Mouse (Mus musculus): ENCODE data around the gene Cartpt. TPM values are rescaled to one million over a fixed set of nuclear protein-coding genes. Genes with fewer than 3 reads are reported as not detected.
"Not testable (repeated sequence)": the region's sequence is repeated elsewhere in the genome, so short reads cannot be mapped to it uniquely, and the experiment has no call there.

Cartpt gene
- total RNA-seq (2021) = not detected

DNA sequence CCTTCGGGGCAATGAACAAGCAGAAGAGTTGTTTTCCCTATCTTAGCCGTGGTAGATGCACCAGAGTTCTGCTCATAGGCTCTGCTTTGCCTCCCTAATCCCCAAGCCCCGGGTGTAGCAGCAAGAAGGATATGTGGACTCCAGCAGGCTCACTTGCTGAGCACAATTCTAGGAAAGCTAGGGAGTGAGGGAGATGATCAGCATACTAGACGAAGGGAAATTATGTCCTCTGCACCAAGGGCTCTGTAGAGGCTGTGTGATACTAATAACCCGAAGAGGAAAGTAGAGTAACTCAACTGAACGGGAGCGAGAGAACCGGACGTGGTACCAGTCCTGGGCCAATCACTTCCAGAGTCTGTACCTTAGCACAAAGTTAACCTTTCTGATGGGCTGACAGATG, at the start of gene Cartpt:
Gene Cartpt (minus strand): TSS at position 127 of the 400 bp plus-strand sequence.
- intact Hi-C loops (cut with DNase I) = no loop called here
- no peak for DNase-seq

DNA sequence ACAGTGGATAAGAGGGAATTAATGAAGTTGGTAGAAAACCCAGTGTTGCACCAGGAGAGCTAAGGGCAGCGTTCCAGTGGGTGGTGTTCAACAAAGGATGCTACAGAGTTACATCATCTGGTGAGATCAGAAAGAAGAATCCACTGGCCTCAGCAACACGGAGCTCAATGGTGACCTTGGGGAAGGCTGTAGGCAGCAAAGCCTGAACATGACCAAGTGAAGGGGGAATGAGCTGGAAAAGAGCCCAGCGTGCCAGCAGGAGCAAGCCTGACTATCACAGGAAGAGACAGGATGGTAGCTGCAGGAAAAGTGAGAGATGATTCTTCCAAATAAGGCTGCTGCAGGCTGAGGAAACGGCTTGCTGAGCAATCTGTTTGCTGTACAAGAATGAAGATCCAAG, 46.5 kb upstream of the Cartpt start:
- intact Hi-C loops (cut with DNase I) = no loop called here
- no peak for DNase-seq

DNA sequence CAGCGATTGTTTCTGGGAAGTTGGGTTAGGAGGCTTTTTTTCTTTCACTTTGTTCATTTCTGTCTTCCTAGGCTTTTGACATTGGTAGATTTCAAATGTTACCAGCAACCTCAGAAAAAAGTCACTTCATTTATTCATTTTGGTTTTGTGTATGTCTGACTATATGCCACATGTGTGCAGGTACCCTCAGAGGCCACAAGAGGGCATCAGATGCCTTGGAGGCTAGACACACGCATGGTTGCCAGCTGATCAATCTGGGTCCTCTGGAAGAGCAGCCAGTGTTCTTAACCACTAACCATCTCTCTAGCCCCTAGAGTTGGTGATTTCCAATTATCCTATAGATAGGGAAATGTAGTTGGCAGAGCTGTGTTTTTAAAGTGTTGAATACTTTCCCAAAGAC, 42.6 kb upstream of the Cartpt start:
- intact Hi-C loops (cut with DNase I) = no loop called here
- DNase-seq = no peak

DNA sequence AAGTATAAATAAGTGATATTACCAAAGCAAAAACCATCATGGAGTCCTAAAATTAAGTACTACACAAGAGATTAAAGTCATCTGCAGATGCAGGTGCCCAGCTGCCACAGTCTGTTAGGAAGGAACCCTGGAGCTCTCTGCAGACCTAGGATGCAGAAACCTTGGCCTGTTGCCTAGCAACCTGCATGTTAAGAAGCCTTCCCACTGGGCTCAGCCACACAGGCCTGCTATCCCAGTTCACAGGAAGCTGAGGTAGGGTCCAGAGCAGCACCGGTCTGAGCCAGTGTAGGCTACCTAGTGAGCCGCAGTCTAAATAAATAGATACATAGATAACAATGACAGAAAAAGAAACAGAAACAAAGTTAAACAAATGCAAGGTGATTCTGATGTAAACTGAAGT, 39.7 kb upstream of the Cartpt start:
- intact Hi-C loops (cut with DNase I) = no loop called here
- no peak for DNase-seq

DNA sequence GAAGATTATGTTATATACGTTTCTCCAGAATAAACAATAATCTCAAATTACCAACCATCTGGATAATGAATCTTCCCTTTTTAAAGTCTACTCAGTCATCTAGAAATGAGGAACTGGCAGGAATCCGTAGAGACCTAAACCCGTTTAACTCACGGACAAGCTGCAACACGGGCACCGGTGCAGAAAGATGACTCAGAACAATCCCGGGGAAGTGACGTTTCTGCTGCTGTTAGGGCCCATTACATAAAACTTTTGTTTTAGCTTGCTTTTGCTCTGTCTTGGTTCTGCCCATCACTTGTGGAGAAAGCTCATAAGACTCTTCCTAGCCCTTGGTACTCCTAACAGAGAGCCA, 38.4 kb upstream of the Cartpt start:
- no peak for DNase-seq
- intact Hi-C loops (cut with DNase I) = no loop called here

DNA sequence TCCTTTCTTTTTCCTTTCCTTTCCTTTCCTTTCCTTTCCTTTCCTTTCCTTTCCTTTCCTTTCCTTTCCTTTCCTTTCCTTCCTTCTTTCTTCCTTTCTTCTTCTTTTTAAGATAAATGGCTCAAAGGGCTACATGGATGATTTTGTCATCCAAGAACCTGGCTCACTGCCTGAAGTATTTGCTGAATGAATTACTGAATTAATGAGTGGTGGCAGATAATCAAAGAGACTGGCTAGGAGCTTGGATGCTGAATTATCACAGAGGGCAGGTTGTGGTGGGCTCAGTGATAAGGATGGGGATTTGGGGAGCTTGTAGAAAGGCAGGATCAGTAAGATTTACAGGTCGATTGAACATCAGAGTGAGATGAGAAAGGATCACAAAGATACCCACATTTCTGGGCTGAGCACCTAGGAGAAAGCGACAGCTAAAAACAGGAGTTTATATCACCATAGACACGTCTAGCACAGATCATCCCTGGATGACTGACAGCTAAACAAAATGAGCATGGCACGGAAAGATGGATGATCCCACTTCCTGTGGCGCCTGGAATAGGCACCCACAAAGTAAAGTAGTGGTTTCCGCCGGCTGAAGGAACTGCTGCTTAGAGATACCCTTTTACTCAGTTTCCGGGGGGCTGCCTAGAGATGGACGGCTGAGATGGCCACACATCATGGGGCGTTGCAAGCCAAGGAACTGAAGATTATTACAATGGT, 37.9 kb upstream of the Cartpt start:
- no peak for DNase-seq
- intact Hi-C loops (cut with DNase I) = no loop called here

DNA sequence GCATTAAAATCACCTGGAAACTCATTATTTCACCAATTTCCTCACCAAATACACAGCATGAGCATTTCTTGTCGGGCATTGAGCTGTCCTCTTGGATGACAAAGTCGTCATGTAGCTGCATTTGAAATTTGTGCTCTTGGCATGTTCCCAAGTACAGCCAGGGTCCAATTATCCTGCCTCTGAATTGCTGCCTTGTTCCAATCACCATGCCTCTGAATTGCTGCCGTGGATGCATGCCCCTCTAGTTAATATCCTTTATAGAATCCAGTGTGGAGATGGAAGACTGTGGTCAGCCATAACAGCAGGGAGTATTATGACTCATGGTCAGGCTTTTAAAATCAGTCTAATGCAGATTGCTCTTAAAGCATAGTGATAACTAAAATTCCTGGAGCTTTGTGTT, 36.9 kb upstream of the Cartpt start:
- no peak for DNase-seq
- intact Hi-C loops (cut with DNase I) = no loop called here

DNA sequence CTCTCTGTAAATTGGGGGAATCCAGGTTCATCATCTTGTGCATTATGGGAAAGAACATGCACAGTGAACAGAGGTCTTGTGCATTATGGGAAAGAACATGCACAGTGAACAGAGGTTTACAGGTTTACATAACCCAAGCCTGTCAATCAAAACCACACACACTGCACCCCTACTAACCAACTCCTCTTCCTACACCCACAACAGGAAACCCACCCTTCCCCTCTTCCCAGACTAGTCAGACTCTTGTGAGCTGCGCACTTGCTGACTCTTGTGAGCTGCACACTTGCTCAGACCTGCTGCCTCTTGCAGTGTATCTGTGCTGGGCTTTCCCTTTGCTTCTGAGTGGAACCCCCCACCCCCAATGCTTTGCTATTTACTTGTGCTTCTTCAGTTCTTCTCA, 31.5 kb upstream of the Cartpt start:
- DNase-seq = no peak
- intact Hi-C loops (cut with DNase I) = no loop called here

DNA sequence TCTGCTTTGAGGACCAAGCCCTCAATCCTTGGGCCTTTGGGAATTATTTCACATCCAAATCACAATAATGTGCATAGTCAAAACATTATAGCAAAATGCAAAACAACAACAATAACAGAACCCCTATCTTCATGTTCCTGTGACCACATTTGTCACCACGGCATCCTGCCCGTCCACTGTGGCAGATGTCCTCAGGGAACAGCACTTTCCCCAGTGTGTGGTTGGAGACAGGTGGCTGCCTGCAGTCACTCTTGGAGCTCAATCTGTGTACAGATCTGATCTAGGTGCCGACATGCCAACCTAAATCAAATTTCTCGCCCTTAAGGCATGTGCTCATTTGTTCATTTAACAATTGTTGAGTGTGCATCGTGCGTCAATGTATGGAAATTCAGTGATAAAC, 30.6 kb upstream of the Cartpt start:
- no peak for DNase-seq
- intact Hi-C loops (cut with DNase I) = no loop called here

DNA sequence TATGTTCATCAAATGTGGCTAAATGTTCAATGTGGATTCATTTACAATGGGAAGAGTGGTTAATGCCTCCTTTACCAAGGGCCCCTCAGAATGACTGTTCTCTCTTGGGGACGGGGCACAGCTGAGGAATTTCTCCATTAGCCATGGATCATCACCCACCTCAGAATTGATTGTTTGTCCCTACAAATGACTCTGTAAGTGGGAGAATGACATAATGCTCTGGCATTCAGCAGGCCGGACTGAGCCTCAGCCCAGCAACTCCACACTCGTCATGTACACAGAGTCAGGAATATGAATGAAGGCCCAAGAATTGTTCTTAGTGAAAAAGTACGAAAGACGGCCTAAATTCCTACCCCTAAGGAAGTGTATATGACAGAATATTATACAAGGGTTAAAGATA, 25.4 kb upstream of the Cartpt start:
- intact Hi-C loops (cut with DNase I) = no loop called here
- no peak for DNase-seq

DNA sequence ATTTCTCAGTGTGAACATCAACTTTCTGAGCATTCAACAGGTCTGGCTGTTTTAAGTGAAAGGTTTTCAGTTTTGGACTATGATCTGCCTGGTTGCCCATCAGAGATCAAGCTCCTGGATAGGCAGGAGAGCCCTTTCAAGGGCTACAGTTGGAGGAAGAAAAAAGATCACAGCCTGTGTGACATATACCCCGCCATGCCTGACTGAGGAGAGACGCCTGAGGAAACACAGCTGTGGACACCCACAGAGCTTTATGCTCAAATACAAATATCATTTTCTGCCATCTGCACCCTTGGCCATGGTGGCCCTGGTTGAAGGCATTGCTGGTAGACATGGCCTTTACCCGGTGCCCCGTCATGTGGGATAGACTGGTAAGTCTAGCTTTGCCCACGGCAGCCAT, 14.7 kb upstream of the Cartpt start:
- no peak for DNase-seq
- intact Hi-C loops (cut with DNase I) = no loop called here

DNA sequence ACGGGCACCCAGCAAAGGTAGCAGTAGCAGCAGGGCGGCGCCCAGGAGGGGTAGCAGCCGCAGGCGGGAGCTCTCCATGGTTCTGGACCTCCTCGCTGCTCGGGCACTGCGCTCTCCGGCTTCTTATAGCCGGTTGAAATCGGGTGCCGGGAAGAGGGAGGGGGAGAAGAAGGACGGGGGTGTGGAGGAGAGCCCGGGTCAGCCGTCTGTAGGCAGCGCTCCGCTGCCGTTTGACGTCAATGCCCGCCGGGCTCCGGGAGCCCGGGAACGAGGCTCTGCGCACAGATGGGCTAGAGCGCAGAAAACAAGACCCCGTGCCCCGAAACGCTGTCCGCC, 366 bp downstream of the Cartpt start:
- intact Hi-C loops (cut with DNase I) = no loop called here
- peak; percentile 29 to 39 for DNase-seq

DNA sequence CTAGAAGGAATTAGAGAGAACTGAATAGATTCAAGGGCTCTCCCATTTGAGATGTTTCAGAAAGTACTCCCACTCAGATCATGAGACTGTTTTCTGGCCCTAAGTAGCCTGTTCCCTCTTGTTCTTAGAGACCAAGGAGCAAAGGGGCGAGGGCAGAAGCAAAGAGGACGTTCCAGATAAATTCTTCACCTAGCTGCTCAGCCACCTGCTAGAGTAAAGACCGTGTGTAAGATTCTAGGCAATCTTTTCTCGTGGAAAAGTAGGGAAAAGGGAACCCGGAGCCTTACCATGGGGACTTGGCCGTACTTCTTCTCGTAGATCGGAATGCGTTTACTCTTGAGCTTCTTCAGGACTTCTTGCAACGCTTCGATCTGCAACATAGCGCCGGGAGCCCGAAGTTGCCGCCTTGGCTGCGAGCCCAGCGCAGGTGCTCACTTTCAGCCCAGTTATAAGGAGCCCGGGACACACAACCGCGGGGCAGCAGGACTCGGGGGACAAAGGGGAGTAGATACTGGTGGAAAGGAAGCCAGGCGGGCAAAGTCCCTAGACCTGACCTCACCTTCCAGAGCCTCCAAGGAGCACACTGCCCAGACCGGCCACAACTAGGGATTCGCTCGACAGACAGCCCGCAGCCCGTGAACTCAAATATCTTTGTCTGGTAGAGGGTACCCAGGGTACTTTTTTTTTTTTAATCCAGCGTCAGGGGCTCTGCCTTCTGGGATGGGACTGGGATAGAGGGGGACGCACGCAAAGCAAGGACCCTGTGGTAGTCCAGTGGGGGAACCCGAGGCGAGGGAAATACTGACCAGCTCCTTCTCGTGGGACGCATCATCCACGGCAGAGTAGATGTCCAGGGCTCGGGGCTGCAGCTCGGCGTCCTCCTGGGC, 978 bp downstream of the Cartpt start:
- no peak for DNase-seq
- intact Hi-C loops (cut with DNase I) = no loop called here

DNA sequence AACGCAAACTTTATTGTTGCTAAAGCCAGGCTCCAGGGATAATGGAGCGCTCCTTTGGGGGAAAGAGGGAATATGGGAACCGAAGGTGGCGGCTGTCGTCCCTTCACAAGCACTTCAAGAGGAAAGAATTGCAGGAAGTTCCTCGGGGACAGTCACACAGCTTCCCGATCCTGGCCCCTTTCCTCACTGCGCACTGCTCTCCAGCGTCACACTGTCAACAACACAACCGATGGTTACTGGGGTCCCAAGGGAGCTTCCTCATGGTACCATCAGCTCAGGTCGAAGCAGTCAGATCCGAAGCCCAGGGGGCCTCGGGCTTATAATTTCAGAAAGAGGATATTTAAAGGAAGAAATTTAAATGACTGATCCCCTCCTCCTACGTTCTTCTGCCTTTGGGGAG, 2.1 kb downstream of the Cartpt start:
- intact Hi-C loops (cut with DNase I) = no loop called here
- no peak for DNase-seq

DNA sequence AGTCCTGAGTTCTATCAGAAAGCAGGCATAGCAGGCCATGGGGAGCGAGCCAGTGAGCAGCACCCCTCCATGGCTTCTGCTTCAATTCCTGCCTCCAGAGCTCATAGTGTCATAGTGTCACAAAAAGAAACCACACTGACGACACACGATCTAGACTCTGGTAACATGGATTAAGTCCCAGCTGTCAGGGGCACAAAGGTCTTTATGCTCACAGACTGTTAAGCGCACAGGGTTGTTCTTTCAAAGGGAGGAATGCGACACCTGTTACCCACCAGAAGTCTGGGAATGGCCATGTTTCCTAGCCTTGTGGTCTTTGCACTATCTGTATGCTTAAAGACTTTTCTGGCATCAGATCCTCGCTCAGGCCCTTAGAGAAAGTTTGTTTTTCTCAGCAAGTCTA, 15.3 kb downstream of the Cartpt start:
- no peak for DNase-seq
- intact Hi-C loops (cut with DNase I) = no loop called here

DNA sequence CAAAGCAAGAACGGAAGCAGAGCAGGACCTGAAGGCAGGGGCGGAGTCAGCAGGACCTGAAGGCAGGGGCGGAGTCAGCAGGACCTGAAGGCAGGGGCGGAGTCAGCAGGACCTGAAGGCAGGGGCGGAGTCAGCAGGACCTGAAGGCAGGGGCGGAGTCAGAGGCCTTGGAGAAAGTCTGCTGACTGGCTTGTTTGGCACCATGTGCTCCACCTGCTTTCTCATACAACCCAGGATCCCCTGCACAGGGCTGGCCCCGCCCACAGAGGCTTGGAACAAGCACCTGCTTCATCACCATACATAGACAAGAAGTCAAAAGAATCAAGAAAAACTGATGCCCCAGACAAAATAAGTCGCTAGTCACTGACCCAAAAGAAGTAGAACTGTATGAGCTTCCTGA, 19.1 kb downstream of the Cartpt start:
- DNase-seq; intact Hi-C loops (cut with DNase I): not testable (repeated sequence)

DNA sequence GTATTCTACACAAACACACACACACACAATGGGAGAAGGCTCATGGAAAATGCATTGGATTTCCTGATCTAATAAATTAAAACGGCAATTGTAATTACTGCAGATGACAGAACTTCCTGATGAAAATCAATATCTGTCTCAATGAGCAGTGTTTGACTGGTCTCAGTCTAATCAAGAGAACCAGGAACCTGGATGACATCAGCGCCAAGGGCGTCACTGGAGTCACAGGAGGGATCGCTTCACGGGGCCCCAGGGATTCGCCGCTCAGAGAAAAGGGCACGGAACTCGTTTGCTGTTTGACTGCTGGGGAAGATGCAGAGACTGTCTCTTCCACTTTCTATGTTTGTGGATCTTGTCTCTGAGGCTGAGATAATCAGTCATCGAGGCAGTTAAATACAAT, 21.2 kb downstream of the Cartpt start:
- DNase-seq = no peak
- intact Hi-C loops (cut with DNase I) = no loop called here

DNA sequence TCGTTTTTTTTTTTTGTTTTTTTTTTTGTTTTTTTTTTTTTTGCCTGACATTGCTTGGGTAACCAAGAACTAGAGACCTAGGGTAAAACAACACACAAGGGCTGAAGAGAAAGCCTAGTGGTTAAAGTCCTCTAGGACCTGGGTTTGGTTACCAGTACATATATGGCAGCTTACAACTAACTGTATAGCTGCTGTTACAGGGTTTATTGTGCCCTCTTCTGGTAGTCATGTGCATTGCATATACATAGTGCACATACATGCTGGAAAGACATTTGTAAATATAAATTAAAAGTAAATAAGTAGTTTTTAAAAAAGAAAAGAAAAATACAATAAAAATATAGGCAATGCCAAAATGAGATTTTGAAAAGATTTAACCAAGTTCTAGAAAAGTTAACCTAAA, 28.8 kb downstream of the Cartpt start:
- intact Hi-C loops (cut with DNase I) = no loop called here

DNA sequence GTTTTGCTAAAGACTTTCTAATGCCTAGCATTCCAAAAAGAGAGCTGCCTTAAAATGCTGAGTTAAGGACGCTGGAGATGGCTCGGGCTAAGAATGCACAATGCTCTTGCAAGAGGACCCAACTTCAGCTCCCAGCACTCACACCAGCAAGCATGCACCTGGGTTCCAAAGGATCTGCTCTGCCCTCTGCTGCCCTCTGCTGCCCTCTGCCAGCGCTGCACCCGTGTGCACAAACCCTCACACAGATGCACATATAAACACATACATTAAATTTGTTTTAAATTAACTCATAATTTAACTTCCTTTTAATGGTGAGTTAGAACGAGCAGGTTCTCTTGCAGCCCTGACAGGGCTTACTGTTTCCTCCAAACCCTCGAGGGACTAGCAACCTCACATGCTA, 32.5 kb downstream of the Cartpt start:
- DNase-seq = no peak
- intact Hi-C loops (cut with DNase I) = no loop called here

More for the DNA sequence above, 28.8 kb downstream of the Cartpt start:
- no peak for DNase-seq

DNA sequence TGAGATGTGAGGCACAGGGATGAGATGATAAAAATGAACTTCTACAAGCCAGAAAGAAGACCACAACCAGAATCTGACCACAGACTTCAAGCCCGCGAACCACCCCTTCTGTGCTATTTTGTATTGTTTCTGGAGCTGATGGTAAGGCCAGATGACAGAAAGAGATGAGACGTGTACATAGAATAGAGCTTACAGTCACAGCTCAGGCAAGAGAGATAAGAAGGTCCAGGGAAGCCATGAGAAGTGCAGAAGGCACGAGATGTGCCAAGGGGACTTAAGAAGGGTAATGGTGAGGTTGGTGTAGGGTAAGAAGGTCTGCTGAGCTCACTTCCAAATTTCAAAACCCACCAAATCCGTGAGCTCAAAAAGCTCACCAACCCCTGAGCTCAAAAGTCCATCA, 36.6 kb downstream of the Cartpt start:
- intact Hi-C loops (cut with DNase I) = loop anchor here (5.0 kb wide), 1 partner anchor 138 kb away; no protein-coding TSS in a partner anchor
- no peak for DNase-seq

DNA sequence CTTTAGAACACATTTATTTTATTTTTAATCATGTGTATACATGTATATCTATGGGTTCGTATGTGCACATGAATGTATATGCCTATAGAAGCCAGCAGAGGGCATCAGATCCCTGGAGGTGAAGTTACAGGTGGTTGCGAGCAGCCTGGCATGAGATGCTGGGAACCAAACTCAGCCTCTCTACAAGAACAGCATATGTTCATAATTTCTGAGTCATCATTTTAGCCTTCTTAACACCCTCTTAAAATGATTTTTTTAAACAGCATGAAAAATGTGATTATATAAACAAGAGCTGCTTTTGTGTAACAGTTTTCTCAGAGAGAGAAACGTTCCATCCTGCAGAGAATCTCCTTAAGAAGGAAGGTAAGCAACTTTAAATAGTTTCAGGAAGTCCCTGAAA, 40.2 kb downstream of the Cartpt start:
- intact Hi-C loops (cut with DNase I) = loop anchor here (2.0 to 5.0 kb wide), 2 partner anchors 94 to 142 kb away; no protein-coding TSS in a partner anchor
- DNase-seq = no peak

DNA sequence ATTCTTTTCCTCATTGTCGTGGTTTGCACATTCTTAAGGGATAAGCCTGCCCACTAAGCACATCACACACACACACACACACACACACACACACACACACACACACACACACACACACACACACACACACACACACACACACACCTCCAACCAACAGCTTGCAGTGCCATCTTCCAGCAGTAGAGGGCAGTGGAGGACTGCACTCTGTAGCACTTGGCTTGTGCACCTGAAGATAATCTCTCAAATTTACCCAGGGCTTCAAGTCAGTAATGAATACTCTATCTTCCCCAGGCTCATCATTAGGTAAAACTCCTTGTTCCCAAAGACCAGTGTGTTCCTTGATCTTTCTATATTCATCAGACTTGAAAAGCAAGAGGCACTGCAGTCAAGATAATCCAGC, 41.8 kb downstream of the Cartpt start:
- intact Hi-C loops (cut with DNase I) = loop anchor here (10.0 kb wide), 1 partner anchor 1044 kb away; the partner anchor contains the start of gene Fcho2
- DNase-seq = peak in 1 of 2 experiments; percentile 51
